In genomic region chr6:114961276-114962068, GRCm38 (mm10) we compare ENCODE assay signal across 24 mouse cellular contexts. TPM values are rescaled to one million over a fixed set of nuclear protein-coding genes. Genes with fewer than 3 reads are reported as not detected.
DNase-seq lines count a peak whose midpoint lies in the region; TF ChIP-seq lines count a peak whose summit lies in the region.
"Had no signal": no experiment of that assay in that cellular context is flagged by ENCODE, and none has a peak within 500 bp of the region (broad histone marks: within the 10 kb centered on the region; RNA-seq: fewer than 3 reads in every experiment).

No protein-coding gene starts in this region.

- no peak for TF ChIP-seq CTCF in lung, adult 2 months (IDR thresholded peaks at IDR 0.05; ENCODE audit: insufficient read depth, low read length)

- 57% methylated on average over 10 of the region's 10 CpGs for WGBS in lung, adult 2 months
- WGBS in forebrain, embryonic 10.5 days = 87% methylated on average over 10 of the region's 10 CpGs

- intact Hi-C loops in gastrocnemius, postnatal 14 days (cut with DNase I; ENCODE audit: low total_unique reads) = no loop called here

- H3K4me3 ChIP-seq in lung, adult 2 months (replicated peaks; ENCODE audit: extremely low read depth, low read depth, low read length) = no peak overlapping the region
- no peak overlapping the region for H3K4me3 ChIP-seq in forebrain, embryonic 10.5 days
- H3K4me3 ChIP-seq: embryonic facial prominence, embryonic 15.5 days; forebrain, embryonic 15.5 days; heart, embryonic 13.5 days; limb, embryonic 12.5 days; liver, embryonic 12.5 days; midbrain, embryonic 15.5 days; neural tube, embryonic 12.5 days had no signal

- peak; percentile 21 to 48 for DNase-seq in kidney, postnatal 36 days
- DNase-seq in kidney, postnatal 4 days = no peak
- DNase-seq in 3T3-L1 (ENCODE audit: low read depth, low spot score) = peak; percentile 60
- peak; percentile 47 for DNase-seq in lung, adult 2 months
- DNase-seq in lung, postnatal 25 days (ENCODE audit: low spot score) = peak; percentile 62
- no peak for DNase-seq in forebrain, embryonic 10.5 days (ENCODE audit: extremely low spot score, low spot score)
- DNase-seq in gastrocnemius, postnatal 14 days = no peak
- DNase-seq: adrenal gland, postnatal 14 days; cerebellum, adult 9-10 months; gastrocnemius, postnatal 25 days; heart, adult 18-20 months; heart, postnatal 14 days; layer of hippocampus, adult 9-11 months; thymus, postnatal 14 days had no signal

- no peaks in the 10 kb centered on the region for H3K9me3 ChIP-seq in forebrain, embryonic 10.5 days
- H3K9me3 ChIP-seq: embryonic facial prominence, embryonic 15.5 days; forebrain, embryonic 15.5 days; heart, embryonic 13.5 days; limb, embryonic 12.5 days; liver, embryonic 12.5 days; midbrain, embryonic 15.5 days; neural tube, embryonic 12.5 days had no signal

- peaks cover 3% of the 10 kb centered on the region for H3K4me1 ChIP-seq in lung, adult 2 months (ENCODE audit: control insufficient read depth, insufficient read depth, low read length)
- H3K4me1 ChIP-seq in forebrain, embryonic 10.5 days = peaks cover 2% of the 10 kb centered on the region; the same call in 1 of the 2 replicates
- H3K4me1 ChIP-seq: liver, embryonic 12.5 days; neural tube, embryonic 12.5 days had no signal

- no peak for TF ChIP-seq POLR2A in lung, adult 2 months (IDR thresholded peaks at IDR 0.05; ENCODE audit: borderline replicate concordance, extremely low read depth, low read depth, low read length)

- no peak overlapping the region for H3K27ac ChIP-seq in forebrain, embryonic 10.5 days
- H3K27ac ChIP-seq: embryonic facial prominence, embryonic 15.5 days; forebrain, embryonic 15.5 days; heart, embryonic 13.5 days; hindbrain, postnatal 0 days; kidney, postnatal 0 days; limb, embryonic 12.5 days; liver, embryonic 12.5 days; macrophage; midbrain, embryonic 15.5 days; neural tube, embryonic 12.5 days had no signal

- no peaks in the 10 kb centered on the region for H3K36me3 ChIP-seq in forebrain, embryonic 10.5 days (replicated peaks)
- H3K36me3 ChIP-seq: embryonic facial prominence, embryonic 15.5 days; forebrain, embryonic 15.5 days; heart, embryonic 13.5 days; limb, embryonic 12.5 days; liver, embryonic 12.5 days; midbrain, embryonic 15.5 days; neural tube, embryonic 12.5 days had no signal

- peaks cover 25% of the 10 kb centered on the region for H3K27me3 ChIP-seq in forebrain, embryonic 10.5 days (ENCODE audit: poor library complexity, severe bottlenecking)
- H3K27me3 ChIP-seq: embryonic facial prominence, embryonic 15.5 days; forebrain, embryonic 15.5 days; midbrain, embryonic 15.5 days; neural tube, embryonic 12.5 days had no signal

RNA-seq across cellular contexts. Expression of gene Vgll4, which starts 8.3 kb away (rescaled TPM):
- 80.8 and 81.7 TPM in 2 replicates for polyA plus RNA-seq in lung, adult 2 months (2012; rRNA removed)
- polyA plus RNA-seq in forebrain, embryonic 10.5 days (2016; fragmentation: Nextera tagmentation; extraction: Ambion mirVana) = 79.0 and 81.7 TPM in 2 replicates
- 10 to 100 TPM; 15.7 to 20.1 TPM for total RNA-seq in gastrocnemius, postnatal 14 days (2021)

Comparison
In these comparisons a context has a peak if more than half of its experiments do, and no peak if none do; other contexts are left out.
1. DNase-seq: peak in kidney, postnatal 36 days (2 of 2), 3T3-L1 (single experiment), lung, adult 2 months (single experiment) and lung, postnatal 25 days (single experiment); none in kidney, postnatal 4 days (0 of 2), forebrain, embryonic 10.5 days (single experiment) and gastrocnemius, postnatal 14 days (single experiment).